Mouse (Mus musculus): Measurements from ENCODE around the gene Gria1.

Gria1 gene

GRCm38 (mm10) chr11:57160076-57160475, 148.9 kb downstream of the Gria1 start:
- in situ Hi-C loops (cut with MboI, MseI): no loop called here

GRCm38 (mm10) chr11:57162931-57163330, 151.7 kb downstream of the Gria1 start:
- in situ Hi-C loops (cut with MboI, MseI): no loop called here

GRCm38 (mm10) chr11:57170058-57170457, 158.9 kb downstream of the Gria1 start:
- in situ Hi-C loops (cut with MboI, MseI): no loop called here

- in situ Hi-C loops (cut with MboI, MseI): no loop called here
Measured at GRCm38 (mm10) chr11:57174165-57174564, 163.0 kb downstream of the Gria1 start.

- in situ Hi-C loops (cut with MboI, MseI): no loop called here
Measured at GRCm38 (mm10) chr11:57176552-57176951, 165.4 kb downstream of the Gria1 start.

GRCm38 (mm10) chr11:57184216-57184615, 173.0 kb downstream of the Gria1 start:
- in situ Hi-C loops (cut with MboI, MseI): no loop called here

- in situ Hi-C loops (cut with MboI, MseI): no loop called here
Measured at GRCm38 (mm10) chr11:57185110-57185509, 173.9 kb downstream of the Gria1 start.

- in situ Hi-C loops (cut with MboI, MseI): no loop called here
Measured at GRCm38 (mm10) chr11:57189391-57189790, 178.2 kb downstream of the Gria1 start.

GRCm38 (mm10) chr11:57194746-57195145, 183.6 kb downstream of the Gria1 start:
- in situ Hi-C loops (cut with MboI, MseI): no loop called here

- in situ Hi-C loops (cut with MboI, MseI): no loop called here
Measured at GRCm38 (mm10) chr11:57201245-57201976, 190.2 kb downstream of the Gria1 start.

- in situ Hi-C loops (cut with MboI, MseI): no loop called here
Measured at GRCm38 (mm10) chr11:57204371-57204770, 193.2 kb downstream of the Gria1 start.

GRCm38 (mm10) chr11:57207260-57207659, 196.1 kb downstream of the Gria1 start:
- in situ Hi-C loops (cut with MboI, MseI): no loop called here

GRCm38 (mm10) chr11:57214079-57214478, 202.9 kb downstream of the Gria1 start:
- in situ Hi-C loops (cut with MboI, MseI): no loop called here

GRCm38 (mm10) chr11:57214583-57214982, 203.4 kb downstream of the Gria1 start:
- in situ Hi-C loops (cut with MboI, MseI): no loop called here

GRCm38 (mm10) chr11:57222797-57223569, 211.8 kb downstream of the Gria1 start:
- in situ Hi-C loops (cut with MboI, MseI): no loop called here

- in situ Hi-C loops (cut with MboI, MseI): loop anchor here in 1 of 2 experiments (25.0 kb wide), 1 partner anchor 1898 kb away; the partner anchor contains the start of gene Fat2
Measured at GRCm38 (mm10) chr11:57235446-57235845, 224.3 kb downstream of the Gria1 start.

GRCm38 (mm10) chr11:57236431-57236830, 225.2 kb downstream of the Gria1 start:
- in situ Hi-C loops (cut with MboI, MseI): loop anchor here in 1 of 2 experiments (25.0 kb wide), 1 partner anchor 1899 kb away; the partner anchor contains the start of gene Fat2

- in situ Hi-C loops (cut with MboI, MseI): loop anchor here in 1 of 2 experiments (25.0 kb wide), 1 partner anchor 1902 kb away; the partner anchor contains the start of gene Fat2
Measured at GRCm38 (mm10) chr11:57239758-57240157, 228.6 kb downstream of the Gria1 start.

- in situ Hi-C loops (cut with MboI, MseI): loop anchor here in 1 of 2 experiments (25.0 kb wide), 1 partner anchor 1907 kb away; the partner anchor contains the start of gene Fat2
Measured at GRCm38 (mm10) chr11:57243835-57244234, 232.6 kb downstream of the Gria1 start.

GRCm38 (mm10) chr11:57244543-57244942, 233.4 kb downstream of the Gria1 start:
- in situ Hi-C loops (cut with MboI, MseI): loop anchor here in 1 of 2 experiments (25.0 kb wide), 1 partner anchor 1907 kb away; the partner anchor contains the start of gene Fat2

GRCm38 (mm10) chr11:57248870-57249269, 237.7 kb downstream of the Gria1 start:
- in situ Hi-C loops (cut with MboI, MseI): loop anchor here in 1 of 2 experiments (25.0 kb wide), 1 partner anchor 1912 kb away; the partner anchor contains the start of gene Fat2

GRCm38 (mm10) chr11:57250129-57250528, 238.9 kb downstream of the Gria1 start:
- in situ Hi-C loops (cut with MboI, MseI): no loop called here
